Mouse (Mus musculus) E14TG2a.4 (cell line): ENCODE results near the gene Cacng7.

ENCODE experiments used
- H3K27me3 ChIP-seq: 2 replicates; pipeline ENCODE4 v1.6.1; 2014; ENCODE audit warnings: low read length, control low read depth; ENCODE audit not compliant: insufficient read depth
- H3K36me3 ChIP-seq: 2 replicates; pipeline ENCODE4 v1.6.1; 2014; ENCODE audit warnings: low read length, control low read depth; ENCODE audit not compliant: insufficient read depth
- H3K4me1 ChIP-seq: replicated peaks from 2 replicates; pipeline ENCODE4 v1.6.1; 2014; ENCODE audit warnings: low read depth, low read length, control low read depth
- H3K4me3 ChIP-seq: replicated peaks from 2 replicates; pipeline ENCODE4 v1.5.1; 2014; ENCODE audit warnings: mild to moderate bottlenecking, low read length
- H3K9me3 ChIP-seq: 2 replicates; pipeline ENCODE4 v1.6.1; 2014; ENCODE audit warnings: low read length, control low read depth
- CTCF ChIP-seq: conservative IDR thresholded peaks from 2 replicates; pipeline ENCODE4 v1.5.1; 2014; ENCODE audit warnings: low read length
- NANOG ChIP-seq: IDR thresholded peaks from 2 replicates; pipeline ENCODE4 v1.6.1; 2014; ENCODE audit warnings: borderline replicate concordance, low read length, mixed read lengths
- POU5F1 ChIP-seq: IDR thresholded peaks from 2 replicates; pipeline ENCODE4 v1.6.1; 2014; ENCODE audit warnings: low read length, borderline replicate concordance

Cacng7 gene

GRCm38 (mm10) chr7:3351536-3351935 lies 18.8 kb downstream of the Cacng7 start:
- Histone ChIP-seq H3K4me1 (peaks cover 79% of the 10 kb centered on the region), H3K9me3 (no peaks in the 10 kb centered on the region), H3K27me3 (no peaks in the 10 kb centered on the region), H3K36me3 (peaks cover 11% of the 10 kb centered on the region), H3K4me3 (no peak overlapping the region)
- TF ChIP-seq CTCF (0 out of 2 replicates have a peak, but pooled peaks have one; percentile 8), NANOG (no peak)

GRCm38 (mm10) chr7:3354850-3355249 lies 22.1 kb downstream of the Cacng7 start:
- Histone ChIP-seq H3K4me3 (no peak overlapping the region), H3K9me3 (no peaks in the 10 kb centered on the region), H3K27me3 (no peaks in the 10 kb centered on the region), H3K4me1 (peaks cover 67% of the 10 kb centered on the region), H3K36me3 (peaks cover 15% of the 10 kb centered on the region)
- no peak for TF ChIP-seq POU5F1
- TF ChIP-seq CTCF = no peak
- TF ChIP-seq NANOG = no peak

GRCm38 (mm10) chr7:3360678-3361077 lies 27.9 kb downstream of the Cacng7 start:
- H3K4me1 ChIP-seq = peaks cover 48% of the 10 kb centered on the region
- H3K27me3 ChIP-seq = no peaks in the 10 kb centered on the region
- TF ChIP-seq POU5F1 = no peak
- no peak for TF ChIP-seq CTCF
- no peak for TF ChIP-seq NANOG
- peaks cover 13% of the 10 kb centered on the region; the same call in 1 of the 2 replicates for H3K36me3 ChIP-seq
- no peak overlapping the region for H3K4me3 ChIP-seq
- no peaks in the 10 kb centered on the region for H3K9me3 ChIP-seq

- no peak; the same call in 1 of the 2 replicates for TF ChIP-seq NANOG
- TF ChIP-seq POU5F1 = no peak
- TF ChIP-seq CTCF = no peak
- H3K27me3 ChIP-seq = no peaks in the 10 kb centered on the region
- no peaks in the 10 kb centered on the region for H3K9me3 ChIP-seq
- peak overlapping the region; percentile 81 for H3K4me3 ChIP-seq
- peaks cover 59% of the 10 kb centered on the region for H3K4me1 ChIP-seq
- peaks cover 5% of the 10 kb centered on the region; the same call in 1 of the 2 replicates for H3K36me3 ChIP-seq
These were observed 33.0 kb downstream of the Cacng7 start for GRCm38 (mm10) chr7:3365547-3366279.

GRCm38 (mm10) chr7:3366705-3367516 lies 34.2 kb downstream of the Cacng7 start:
- Histone ChIP-seq H3K4me3 (peak overlapping the region; percentile 81), H3K27me3 (no peaks in the 10 kb centered on the region), H3K9me3 (no peaks in the 10 kb centered on the region), H3K36me3 (peaks cover 5% of the 10 kb centered on the region; the same call in 1 of the 2 replicates), H3K4me1 (peaks cover 70% of the 10 kb centered on the region)
- TF ChIP-seq NANOG = no peak
- TF ChIP-seq CTCF = no peak
- no peak for TF ChIP-seq POU5F1

GRCm38 (mm10) chr7:3367569-3367968 lies 34.8 kb downstream of the Cacng7 start:
- peaks cover 76% of the 10 kb centered on the region for H3K4me1 ChIP-seq
- no peaks in the 10 kb centered on the region for H3K9me3 ChIP-seq
- H3K36me3 ChIP-seq = peaks cover 5% of the 10 kb centered on the region; the same call in 1 of the 2 replicates
- peak overlapping the region; percentile 81 for H3K4me3 ChIP-seq
- H3K27me3 ChIP-seq = no peaks in the 10 kb centered on the region
- TF ChIP-seq NANOG = no peak
- TF ChIP-seq POU5F1 = no peak
- no peak for TF ChIP-seq CTCF

GRCm38 (mm10) chr7:3368311-3368710 lies 35.6 kb downstream of the Cacng7 start:
- peaks cover 5% of the 10 kb centered on the region; the same call in 1 of the 2 replicates for H3K36me3 ChIP-seq
- TF ChIP-seq NANOG = no peak
- no peak for TF ChIP-seq CTCF
- TF ChIP-seq POU5F1 = no peak
- H3K27me3 ChIP-seq = no peaks in the 10 kb centered on the region
- H3K4me1 ChIP-seq = peaks cover 82% of the 10 kb centered on the region
- H3K9me3 ChIP-seq = no peaks in the 10 kb centered on the region
- peak overlapping the region; percentile 62 for H3K4me3 ChIP-seq

GRCm38 (mm10) chr7:3369189-3369588 lies 36.4 kb downstream of the Cacng7 start:
- H3K36me3 ChIP-seq = peaks cover 3% of the 10 kb centered on the region; the same call in 1 of the 2 replicates
- no peak overlapping the region for H3K4me3 ChIP-seq

More at GRCm38 (mm10) chr7:3369189-3369588, 36.4 kb downstream of the Cacng7 start:
- TF ChIP-seq NANOG (no peak), POU5F1 (no peak)
- H3K4me1 ChIP-seq = peaks cover 88% of the 10 kb centered on the region
- H3K9me3 ChIP-seq = no peaks in the 10 kb centered on the region
- no peaks in the 10 kb centered on the region for H3K27me3 ChIP-seq
